Mouse (Mus musculus): ENCODE results near the gene Fbxl16. TPM values are rescaled to one million over a fixed set of nuclear protein-coding genes. Genes with fewer than 3 reads are reported as not detected.

Gene Fbxl16
- polyA plus RNA-seq, 1 experiment = 6.0 TPM

- TF ChIP-seq REST (IDR thresholded peaks at IDR 0.05; ENCODE audit: insufficient read depth, insufficient read length) = no peak
- TF ChIP-seq USF1 (IDR thresholded peaks at IDR 0.05; ENCODE audit: low read depth) = no peak
- no peak for TF ChIP-seq E2F4 (IDR thresholded peaks at IDR 0.05; ENCODE audit: insufficient read depth)
- no peak for TF ChIP-seq TCF12 (IDR thresholded peaks at IDR 0.05; ENCODE audit: insufficient read depth, poor library complexity, severe bottlenecking)
- no peak for TF ChIP-seq POLR2A (IDR thresholded peaks at IDR 0.05; ENCODE audit: insufficient read length, low read depth)
- H3K27me3 ChIP-seq (ENCODE audit: control insufficient read depth, insufficient read depth, insufficient read length) = no peaks in the 10 kb centered on the region
- peak overlapping the region; percentile 47 for H3K4me3 ChIP-seq
- no peaks in the 10 kb centered on the region for H3K79me2 ChIP-seq (ENCODE audit: control insufficient read depth, insufficient read depth)
- H3K36me3 ChIP-seq (ENCODE audit: control insufficient read depth, insufficient read depth) = no peaks in the 10 kb centered on the region
- no peak overlapping the region for H3K4me2 ChIP-seq (ENCODE audit: low read depth)
- no peak overlapping the region for H3ac ChIP-seq (ENCODE audit: control insufficient read depth, insufficient read length)
Observed at GRCm38 (mm10) chr17:25794998-25795397, 13.9 kb upstream of the Fbxl16 start.

GRCm38 (mm10) chr17:25795609-25796092 lies 13.2 kb upstream of the Fbxl16 start, which contains the start of gene AC134908.4:
TSS of gene AC134908.4 (minus strand) at chr17:25795659.
- TF ChIP-seq E2F4 (IDR thresholded peaks at IDR 0.05; ENCODE audit: insufficient read depth) (no peak), CEBPB (IDR thresholded peaks at IDR 0.05; ENCODE audit: insufficient read depth, poor library complexity, severe bottlenecking) (no peak), SRF (IDR thresholded peaks at IDR 0.05; ENCODE audit: control insufficient read depth, insufficient read length, low read depth) (no peak), MAX (IDR thresholded peaks at IDR 0.05; ENCODE audit: low read depth) (no peak), USF1 (IDR thresholded peaks at IDR 0.05; ENCODE audit: low read depth) (no peak), MYOD1 (IDR thresholded peaks at IDR 0.05; ENCODE audit: control insufficient read depth in 1 of 3, insufficient read length in 2 of 3, low read depth in 2 of 3) (no peak), MYOG (IDR thresholded peaks at IDR 0.05; ENCODE audit: control insufficient read depth in 1 of 3, insufficient read depth in 1 of 3, insufficient read length in 2 of 3, low read depth in 2 of 3) (no peak), TCF12 (IDR thresholded peaks at IDR 0.05; ENCODE audit: insufficient read depth, poor library complexity, severe bottlenecking) (no peak), REST (IDR thresholded peaks at IDR 0.05; ENCODE audit: insufficient read depth, insufficient read length) (no peak), TCF3 (IDR thresholded peaks at IDR 0.05; ENCODE audit: insufficient read length, low read depth) (no peak), POLR2A (IDR thresholded peaks at IDR 0.05; ENCODE audit: insufficient read length, low read depth) (no peak), POLR2AphosphoS2 (IDR thresholded peaks at IDR 0.05; ENCODE audit: insufficient read length, low read depth) (no peak)
- H3K79me2 ChIP-seq (ENCODE audit: control insufficient read depth, insufficient read depth) = no peaks in the 10 kb centered on the region
- no peaks in the 10 kb centered on the region for H3K27me3 ChIP-seq (ENCODE audit: control insufficient read depth, insufficient read depth, insufficient read length)
- peak within 1 kb of the TSS; percentile 93 for H3K4me2 ChIP-seq (ENCODE audit: low read depth)
- H3K4me3 ChIP-seq = peak within 1 kb of the TSS; percentile 47
- peak within 1 kb of the TSS; percentile 11 for H3ac ChIP-seq (ENCODE audit: control insufficient read depth, insufficient read length)
- H3K36me3 ChIP-seq (ENCODE audit: control insufficient read depth, insufficient read depth) = no peaks in the 10 kb centered on the region

DNA sequence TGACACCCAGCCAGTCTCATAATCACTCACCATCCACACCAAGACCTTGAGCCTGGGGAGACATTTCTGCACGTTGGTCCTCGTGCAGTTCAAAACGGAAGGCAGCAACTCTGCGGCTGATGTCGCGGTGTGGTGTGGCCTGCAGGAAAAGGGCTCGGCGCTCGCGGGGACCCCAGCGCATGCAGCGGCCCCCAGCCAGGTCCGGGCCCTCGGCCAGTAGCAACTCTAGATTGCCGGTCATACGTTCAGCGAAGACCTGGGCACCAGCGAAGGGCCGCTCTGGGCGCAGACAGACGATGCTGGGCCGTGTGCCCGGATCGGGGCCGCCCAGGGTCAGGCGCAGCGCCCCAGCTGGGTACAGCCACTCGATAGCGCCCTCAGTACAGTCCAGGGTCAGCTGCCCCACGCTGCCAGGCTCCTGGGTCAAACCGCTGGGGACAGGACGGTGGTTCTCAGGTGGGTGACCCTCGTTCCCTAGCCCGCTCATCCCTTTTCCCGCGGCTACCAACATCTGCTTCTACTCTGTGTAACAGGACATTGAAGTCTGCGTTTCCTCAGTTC lies 12.6 kb upstream of the Fbxl16 start:
- Histone ChIP-seq H3K27me3 (ENCODE audit: control insufficient read depth, insufficient read depth, insufficient read length) (no peaks in the 10 kb centered on the region), H3K4me2 (ENCODE audit: low read depth) (peak overlapping the region; percentile 93), H3K36me3 (ENCODE audit: control insufficient read depth, insufficient read depth) (no peaks in the 10 kb centered on the region), H3ac (ENCODE audit: control insufficient read depth, insufficient read length) (peak overlapping the region; percentile 11), H3K79me2 (ENCODE audit: control insufficient read depth, insufficient read depth) (no peaks in the 10 kb centered on the region), H3K4me3 (peak overlapping the region; percentile 47)
- TF ChIP-seq POLR2A (IDR thresholded peaks at IDR 0.05; ENCODE audit: insufficient read length, low read depth) (no peak), MAX (IDR thresholded peaks at IDR 0.05; ENCODE audit: low read depth) (no peak)

GRCm38 (mm10) chr17:25796951-25797369 lies 11.9 kb upstream of the Fbxl16 start, which contains the start of gene Metrn:
TSS of gene Metrn (minus strand) at chr17:25797136.
- Histone ChIP-seq H3K4me2 (ENCODE audit: low read depth) (peak within 1 kb of the TSS; percentile 93), H3K27me3 (ENCODE audit: control insufficient read depth, insufficient read depth, insufficient read length) (no peaks in the 10 kb centered on the region), H3K79me2 (ENCODE audit: control insufficient read depth, insufficient read depth) (no peaks in the 10 kb centered on the region), H3K36me3 (ENCODE audit: control insufficient read depth, insufficient read depth) (no peaks in the 10 kb centered on the region), H3ac (ENCODE audit: control insufficient read depth, insufficient read length) (peak within 1 kb of the TSS; percentile 11), H3K4me3 (peak within 1 kb of the TSS; percentile 47)
- TF ChIP-seq SRF (IDR thresholded peaks at IDR 0.05; ENCODE audit: control insufficient read depth, insufficient read length, low read depth) = no peak
- peak; percentile 64 for TF ChIP-seq E2F4 (IDR thresholded peaks at IDR 0.05; ENCODE audit: insufficient read depth)
- peak; percentile 50 for TF ChIP-seq POLR2AphosphoS2 (IDR thresholded peaks at IDR 0.05; ENCODE audit: insufficient read length, low read depth)
- TF ChIP-seq POLR2A (IDR thresholded peaks at IDR 0.05; ENCODE audit: insufficient read length, low read depth) = peak; percentile 54

DNA sequence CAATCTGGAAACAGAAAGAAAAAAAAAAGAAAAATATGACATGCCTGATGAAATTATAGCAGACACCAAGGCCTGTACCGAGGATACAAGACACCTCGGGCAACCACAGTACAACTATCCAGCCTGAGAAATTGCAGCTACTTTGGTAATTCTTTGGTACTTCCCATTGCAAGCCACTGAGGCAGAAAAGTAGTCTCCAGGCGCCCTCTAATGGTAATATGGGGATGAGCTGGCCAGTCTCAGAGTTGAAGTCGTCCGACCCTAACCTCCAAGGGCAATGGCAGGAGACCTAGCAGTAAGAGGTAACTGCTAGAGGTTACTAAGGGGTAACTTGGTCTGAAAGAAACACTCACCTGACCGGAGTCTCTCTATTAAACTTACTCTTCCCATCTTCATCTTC lies 7.9 kb upstream of the Fbxl16 start:
- Histone ChIP-seq H3K4me2 (ENCODE audit: low read depth) (no peak overlapping the region), H3K4me3 (no peak overlapping the region), H3K36me3 (ENCODE audit: control insufficient read depth, insufficient read depth) (no peaks in the 10 kb centered on the region), H3K27me3 (ENCODE audit: control insufficient read depth, insufficient read depth, insufficient read length) (no peaks in the 10 kb centered on the region), H3K79me2 (ENCODE audit: control insufficient read depth, insufficient read depth) (no peaks in the 10 kb centered on the region), H3ac (ENCODE audit: control insufficient read depth, insufficient read length) (no peak overlapping the region)
- TF ChIP-seq E2F4 (IDR thresholded peaks at IDR 0.05; ENCODE audit: insufficient read depth) (no peak), CEBPB (IDR thresholded peaks at IDR 0.05; ENCODE audit: insufficient read depth, poor library complexity, severe bottlenecking) (no peak), POLR2A (IDR thresholded peaks at IDR 0.05; ENCODE audit: insufficient read length, low read depth) (no peak), REST (IDR thresholded peaks at IDR 0.05; ENCODE audit: insufficient read depth, insufficient read length) (no peak), USF1 (IDR thresholded peaks at IDR 0.05; ENCODE audit: low read depth) (no peak), POLR2AphosphoS2 (IDR thresholded peaks at IDR 0.05; ENCODE audit: insufficient read length, low read depth) (no peak), TCF12 (IDR thresholded peaks at IDR 0.05; ENCODE audit: insufficient read depth, poor library complexity, severe bottlenecking) (no peak), MYOG (IDR thresholded peaks at IDR 0.05; ENCODE audit: control insufficient read depth in 1 of 3, insufficient read depth in 1 of 3, insufficient read length in 2 of 3, low read depth in 2 of 3) (no peak), TCF3 (IDR thresholded peaks at IDR 0.05; ENCODE audit: insufficient read length, low read depth) (no peak), SRF (IDR thresholded peaks at IDR 0.05; ENCODE audit: control insufficient read depth, insufficient read length, low read depth) (no peak), MAX (IDR thresholded peaks at IDR 0.05; ENCODE audit: low read depth) (no peak), MYOD1 (IDR thresholded peaks at IDR 0.05; ENCODE audit: control insufficient read depth in 1 of 3, insufficient read length in 2 of 3, low read depth in 2 of 3) (no peak)

Data from myocyte (in vitro differentiated cells).